Mouse (Mus musculus): Measurements from ENCODE around the gene Arhgap15. TPM values are rescaled to one million over a fixed set of nuclear protein-coding genes. Genes with fewer than 3 reads are reported as not detected.

Gene Arhgap15
- polyA plus RNA-seq, 2 experiments, result 2.5 to 5.6 TPM

DNA sequence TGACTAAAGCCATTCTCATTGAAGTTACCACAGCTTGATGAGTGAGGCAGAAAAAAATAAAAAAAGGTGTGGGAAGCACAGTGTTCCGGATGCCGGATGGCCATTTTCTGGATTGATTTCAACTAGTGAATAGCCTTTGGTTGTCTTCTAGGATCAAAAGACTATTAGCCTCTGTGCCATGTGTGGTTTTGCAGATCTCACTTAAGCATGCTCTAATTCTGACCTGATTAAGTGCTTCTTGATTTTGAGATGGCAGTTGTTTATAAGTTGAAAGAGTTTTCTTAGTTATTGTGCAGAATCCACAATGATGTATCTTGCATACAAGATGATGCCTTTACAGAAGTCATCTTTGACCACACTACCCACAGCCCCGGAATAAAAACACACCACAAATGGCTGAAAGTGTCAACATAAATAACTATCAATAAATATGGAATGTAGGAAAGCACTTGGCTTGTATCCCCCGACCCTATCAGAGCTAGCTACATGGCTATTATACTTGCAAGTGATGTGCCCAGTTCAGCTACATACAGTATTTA, 537.6 kb downstream of the Arhgap15 start:
- H3K4me3 ChIP-seq (ENCODE audit: insufficient read depth in 1 of 2, low read depth in 2 of 2, low read length in 2 of 2), result no peak overlapping the region
- H3K4me1 ChIP-seq (replicated peaks; ENCODE audit: control insufficient read depth in 2 of 2, insufficient read depth in 2 of 2, low read length in 1 of 2), result no peaks in the 10 kb centered on the region
- WGBS (ENCODE audit: insufficient replicate concordance), result 66% methylated on average over 4 of the region's 4 CpGs
- H3K4me2 ChIP-seq (ENCODE audit: low read depth), result no peak overlapping the region
- no peak for ATAC-seq (ENCODE audit: insufficient read depth)
- H3K9ac ChIP-seq (replicated peaks), result no peak overlapping the region
- H3K27me3 ChIP-seq (ENCODE audit: control insufficient read depth, insufficient read depth, low read length), result no peaks in the 10 kb centered on the region
- no peak for TF ChIP-seq EP300 (IDR thresholded peaks at IDR 0.05; ENCODE audit: low read depth)
- no peak for TF ChIP-seq CTCF (IDR thresholded peaks at IDR 0.05; ENCODE audit: low read depth)
- H3K27ac ChIP-seq, result no peak overlapping the region
- no peaks in the 10 kb centered on the region for H3K9me3 ChIP-seq (ENCODE audit: control insufficient read depth, low read length)
- no peak for DNase-seq (ENCODE audit: low read depth in 3 of 3, low spot score in 3 of 3)
- no peaks in the 10 kb centered on the region for H3K36me3 ChIP-seq (replicated peaks; ENCODE audit: control insufficient read depth, insufficient read depth, low read depth)

DNA sequence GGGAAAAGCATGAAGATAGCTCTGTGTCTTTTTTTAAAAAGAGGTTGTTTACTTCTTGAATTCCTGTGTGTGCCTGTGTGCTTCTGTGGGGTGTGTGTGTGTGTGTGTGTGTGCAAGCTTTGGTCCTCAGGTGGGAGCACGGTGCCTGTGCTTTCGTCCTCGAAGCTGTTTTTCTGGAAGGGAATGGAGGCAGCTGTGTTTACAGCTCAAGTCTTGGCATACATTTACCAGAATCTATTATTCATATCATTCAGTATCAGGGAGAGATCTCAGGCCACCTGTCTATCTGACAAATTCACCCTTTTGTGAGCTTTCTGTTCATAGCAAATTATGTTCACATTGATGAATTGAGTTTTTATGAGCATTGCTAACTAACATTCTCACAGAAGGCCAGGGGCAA, 550.5 kb downstream of the Arhgap15 start:
- DNase-seq (ENCODE audit: low read depth in 3 of 3, low spot score in 3 of 3) (no peak), ATAC-seq (ENCODE audit: insufficient read depth) (no peak)
- H3K27ac ChIP-seq, result no peak overlapping the region
- no peaks in the 10 kb centered on the region for H3K9me3 ChIP-seq (ENCODE audit: control insufficient read depth, low read length)
- no peaks in the 10 kb centered on the region for H3K27me3 ChIP-seq (ENCODE audit: control insufficient read depth, insufficient read depth, low read length)
- no peaks in the 10 kb centered on the region for H3K4me1 ChIP-seq (replicated peaks; ENCODE audit: control insufficient read depth in 2 of 2, insufficient read depth in 2 of 2, low read length in 1 of 2)
- no peak overlapping the region for H3K4me2 ChIP-seq (ENCODE audit: low read depth)
- 77% methylated on average over 3 of the region's 3 CpGs for WGBS (ENCODE audit: insufficient replicate concordance)
- H3K4me3 ChIP-seq (ENCODE audit: insufficient read depth in 1 of 2, low read depth in 2 of 2, low read length in 2 of 2), result no peak overlapping the region
- no peak overlapping the region for H3K9ac ChIP-seq (replicated peaks)
- H3K36me3 ChIP-seq (replicated peaks; ENCODE audit: control insufficient read depth, insufficient read depth, low read depth), result no peaks in the 10 kb centered on the region
- no peak for TF ChIP-seq EP300 (IDR thresholded peaks at IDR 0.05; ENCODE audit: low read depth)
- no peak for TF ChIP-seq CTCF (IDR thresholded peaks at IDR 0.05; ENCODE audit: low read depth)

DNA sequence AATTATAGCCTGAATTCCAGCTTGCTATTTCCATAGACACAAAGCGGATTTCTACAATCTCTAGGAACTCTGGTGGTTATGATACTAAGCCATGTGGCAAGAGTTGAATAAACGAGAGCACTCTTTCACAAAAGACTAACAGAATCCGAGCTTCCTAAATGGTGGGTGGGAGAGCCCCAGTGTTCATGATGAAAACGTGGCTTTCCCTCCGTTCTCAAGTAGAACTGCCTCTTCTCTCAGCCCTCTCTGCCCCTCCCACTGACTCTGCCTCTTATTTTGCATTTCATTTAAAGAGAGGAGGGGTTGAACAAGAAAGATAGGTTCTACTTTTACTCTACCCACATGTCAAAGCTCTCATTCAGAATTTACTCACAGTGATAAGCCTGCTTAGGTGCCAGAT, 551.3 kb downstream of the Arhgap15 start:
- TF ChIP-seq CTCF (IDR thresholded peaks at IDR 0.05; ENCODE audit: low read depth), result no peak
- TF ChIP-seq EP300 (IDR thresholded peaks at IDR 0.05; ENCODE audit: low read depth), result no peak
- H3K36me3 ChIP-seq (replicated peaks; ENCODE audit: control insufficient read depth, insufficient read depth, low read depth), result no peaks in the 10 kb centered on the region
- 35% methylated on average over 5 of the region's 5 CpGs for WGBS (ENCODE audit: insufficient replicate concordance)
- no peak overlapping the region for H3K4me2 ChIP-seq (ENCODE audit: low read depth)
- no peaks in the 10 kb centered on the region for H3K27me3 ChIP-seq (ENCODE audit: control insufficient read depth, insufficient read depth, low read length)
- H3K27ac ChIP-seq, result no peak overlapping the region
- no peak overlapping the region for H3K9ac ChIP-seq (replicated peaks)
- DNase-seq (ENCODE audit: low read depth in 3 of 3, low spot score in 3 of 3), result no peak
- no peak for ATAC-seq (ENCODE audit: insufficient read depth)
- no peaks in the 10 kb centered on the region for H3K9me3 ChIP-seq (ENCODE audit: control insufficient read depth, low read length)
- no peaks in the 10 kb centered on the region for H3K4me1 ChIP-seq (replicated peaks; ENCODE audit: control insufficient read depth in 2 of 2, insufficient read depth in 2 of 2, low read length in 1 of 2)
- no peak overlapping the region for H3K4me3 ChIP-seq (ENCODE audit: insufficient read depth in 1 of 2, low read depth in 2 of 2, low read length in 2 of 2)

DNA sequence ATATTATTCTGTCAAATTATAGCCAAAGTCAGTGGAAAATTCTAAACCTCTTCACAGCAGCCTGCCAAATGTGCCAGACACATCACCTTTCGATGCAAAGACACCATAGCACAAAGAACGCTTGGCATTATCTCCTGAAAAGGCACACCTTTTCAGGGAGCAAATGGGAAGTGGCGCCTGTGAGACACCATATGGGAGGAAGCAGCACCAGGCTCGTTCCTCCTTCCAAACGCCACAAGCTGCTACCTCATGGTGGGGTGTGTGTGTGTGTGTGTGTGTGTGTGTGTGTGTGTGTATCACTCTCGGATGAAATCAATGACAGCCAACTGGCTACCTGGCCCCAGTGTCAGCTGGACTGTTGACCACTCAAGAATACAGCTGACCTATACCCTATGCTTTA, 551.8 kb downstream of the Arhgap15 start:
- H3K4me1 ChIP-seq (replicated peaks; ENCODE audit: control insufficient read depth in 2 of 2, insufficient read depth in 2 of 2, low read length in 1 of 2), result no peaks in the 10 kb centered on the region
- H3K9me3 ChIP-seq (ENCODE audit: control insufficient read depth, low read length), result no peaks in the 10 kb centered on the region
- DNase-seq (ENCODE audit: low read depth in 3 of 3, low spot score in 3 of 3), result no peak
- H3K4me2 ChIP-seq (ENCODE audit: low read depth), result no peak overlapping the region
- ATAC-seq (ENCODE audit: insufficient read depth), result no peak
- no peak overlapping the region for H3K9ac ChIP-seq (replicated peaks)
- H3K4me3 ChIP-seq (ENCODE audit: insufficient read depth in 1 of 2, low read depth in 2 of 2, low read length in 2 of 2), result no peak overlapping the region
- no peaks in the 10 kb centered on the region for H3K36me3 ChIP-seq (replicated peaks; ENCODE audit: control insufficient read depth, insufficient read depth, low read depth)
- no peaks in the 10 kb centered on the region for H3K27me3 ChIP-seq (ENCODE audit: control insufficient read depth, insufficient read depth, low read length)
- H3K27ac ChIP-seq, result no peak overlapping the region
- 45% methylated on average over 6 of the region's 6 CpGs for WGBS (ENCODE audit: insufficient replicate concordance)
- TF ChIP-seq CTCF (IDR thresholded peaks at IDR 0.05; ENCODE audit: low read depth) (no peak), EP300 (IDR thresholded peaks at IDR 0.05; ENCODE audit: low read depth) (no peak)

DNA sequence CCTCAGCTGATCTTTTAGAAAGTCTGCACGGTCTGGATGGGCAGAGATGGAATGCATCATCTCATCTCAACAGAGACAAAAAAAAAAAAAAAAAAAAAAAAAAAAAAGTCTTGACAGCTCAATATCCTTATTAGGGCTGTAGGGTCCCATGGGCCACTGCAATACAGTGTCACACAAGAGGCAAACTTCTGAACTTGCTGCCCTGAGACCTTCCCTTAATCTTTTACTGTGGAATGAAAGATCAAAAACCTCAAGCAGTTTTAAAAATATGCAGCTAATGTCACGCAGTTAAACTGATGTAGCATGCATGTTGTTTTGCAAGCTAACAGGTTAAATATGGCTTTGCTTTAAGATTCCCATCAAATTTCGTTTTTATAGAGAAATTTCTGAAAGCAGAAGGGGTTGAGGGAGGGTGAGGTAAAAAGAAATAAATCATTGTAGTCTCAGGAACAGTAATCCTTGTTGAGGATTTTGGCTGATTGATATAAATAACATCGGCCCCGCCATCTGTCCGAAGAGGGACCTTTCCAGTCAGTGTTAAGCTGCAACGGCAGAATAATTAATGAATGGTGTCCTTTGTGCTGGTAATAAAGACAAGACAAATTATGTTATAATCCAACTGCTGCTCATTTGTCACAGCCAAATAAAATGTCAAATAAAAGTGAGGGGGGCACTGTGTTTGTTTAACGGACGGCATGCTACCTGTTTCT, 555.8 kb downstream of the Arhgap15 start:
- no peak overlapping the region for H3K9ac ChIP-seq (replicated peaks)
- H3K9me3 ChIP-seq (ENCODE audit: control insufficient read depth, low read length), result no peaks in the 10 kb centered on the region
- H3K4me2 ChIP-seq (ENCODE audit: low read depth), result no peak overlapping the region
- H3K27me3 ChIP-seq (ENCODE audit: control insufficient read depth, insufficient read depth, low read length), result no peaks in the 10 kb centered on the region
- WGBS (ENCODE audit: insufficient replicate concordance), result 67% methylated on average over 9 of the region's 9 CpGs
- H3K36me3 ChIP-seq (replicated peaks; ENCODE audit: control insufficient read depth, insufficient read depth, low read depth), result no peaks in the 10 kb centered on the region
- TF ChIP-seq CTCF (IDR thresholded peaks at IDR 0.05; ENCODE audit: low read depth) (no peak), EP300 (IDR thresholded peaks at IDR 0.05; ENCODE audit: low read depth) (no peak)
- no peak for DNase-seq (ENCODE audit: low read depth in 3 of 3, low spot score in 3 of 3)
- H3K4me3 ChIP-seq (ENCODE audit: insufficient read depth in 1 of 2, low read depth in 2 of 2, low read length in 2 of 2), result no peak overlapping the region
- H3K27ac ChIP-seq, result no peak overlapping the region
- 0 out of 4 replicates have a peak, but pooled peaks cover 0 to 3% of the 10 kb centered on the region in 2 experiments for H3K4me1 ChIP-seq (replicated peaks; ENCODE audit: control insufficient read depth in 2 of 2, insufficient read depth in 2 of 2, low read length in 1 of 2)
- ATAC-seq (ENCODE audit: insufficient read depth), result no peak
